ENCODE assay signal across 17 mouse cellular contexts in genomic region chr9:56392857-56393256, GRCm38 (mm10). TPM values are rescaled to one million over a fixed set of nuclear protein-coding genes. Genes with fewer than 3 reads are reported as not detected.
DNase-seq lines count a peak whose midpoint lies in the region; TF ChIP-seq lines count a peak whose summit lies in the region.
"Had no signal": no experiment of that assay in that cellular context is flagged by ENCODE, and none has a peak within 500 bp of the region (broad histone marks: within the 10 kb centered on the region; RNA-seq: fewer than 3 reads in every experiment).

No protein-coding gene starts in this region.

- no peaks in the 10 kb centered on the region for H3K9me3 ChIP-seq in CH12.LX (replicated peaks; ENCODE audit: low read length)
- H3K9me3 ChIP-seq: heart, embryonic 13.5 days; hindbrain, embryonic 15.5 days had no signal

- no peak overlapping the region for H3K4me3 ChIP-seq in CH12.LX (replicated peaks in 1 of 3; ENCODE audit: low read depth in 2 of 3, low read length in 2 of 3, poor library complexity in 1 of 3)
- H3K4me3 ChIP-seq: gastrocnemius, adult 2 months; heart, embryonic 13.5 days; hindbrain, embryonic 15.5 days had no signal

- no peak overlapping the region for H3K9ac ChIP-seq in CH12.LX (ENCODE audit: insufficient read depth, low read depth)
- H3K9ac ChIP-seq: forebrain, postnatal 0 days; heart, embryonic 13.5 days; hindbrain, embryonic 15.5 days had no signal

- TF ChIP-seq EP300 in CH12.LX (IDR thresholded peaks at IDR 0.05; ENCODE audit: low read length) = no peak

- H3K36me3 ChIP-seq in CH12.LX (replicated peaks in 1 of 2; ENCODE audit: control insufficient read depth in 1 of 2, insufficient read depth in 1 of 2, low read length in 1 of 2) = peaks cover 0 to 21% of the 10 kb centered on the region in 2 experiments
- H3K36me3 ChIP-seq: heart, embryonic 13.5 days; hindbrain, embryonic 15.5 days had no signal

- H3K27ac ChIP-seq in CH12.LX (ENCODE audit: insufficient read depth, low read depth) = no peak overlapping the region
- H3K27ac ChIP-seq: heart, embryonic 13.5 days; hindbrain, embryonic 15.5 days had no signal

- peaks cover 6% of the 10 kb centered on the region; the same call in 1 of the 2 replicates for H3K79me2 ChIP-seq in CH12.LX (replicated peaks; ENCODE audit: control insufficient read depth, extremely low read depth, insufficient read depth, poor library complexity, severe bottlenecking)

- no peak for TF ChIP-seq POLR2A in CH12.LX (IDR thresholded peaks at IDR 0.05; ENCODE audit: low read depth, low read length)

- dilution Hi-C loops in CH12.LX (cut with MboI; ENCODE audit: extremely low pct_ligation_motif_present, extremely low pct_unique_long_range_greater_than_20kb, low sequenced_read_pairs) = no loop called here

- TF ChIP-seq RAD21 in CH12.LX (IDR thresholded peaks at IDR 0.05; ENCODE audit: low read depth, low read length) = no peak

- peak; percentile 36 to 46 for DNase-seq in adrenal gland, postnatal 36 days
- no peak for DNase-seq in adrenal gland, adult 8-10 months
- DNase-seq in 3T3-L1 (ENCODE audit: low read depth, low spot score) = peak; percentile 39
- DNase-seq in CH12.LX (ENCODE audit: extremely low read depth) = peak; percentile 3
- DNase-seq in ovary, postnatal 36 days (ENCODE audit: low spot score) = no peak
- no peak for DNase-seq in urinary bladder, postnatal 25 days (ENCODE audit: low spot score)
- DNase-seq: cerebellum, adult 18-20 months; cerebellum, adult 9-10 months; cerebellum, postnatal 14 days; forebrain, postnatal 0 days; gastrocnemius, adult 2 months; gastrocnemius, postnatal 14 days; heart, adult 11 months; heart, postnatal 14 days; heart, postnatal 4 days had no signal

- no peak for TF ChIP-seq CTCF in CH12.LX (conservative IDR thresholded peaks at IDR 0.05 in 1 of 2, IDR thresholded peaks at IDR 0.05 in 1 of 2; ENCODE audit: low read depth in 2 of 2, low read length in 2 of 2)

- no peak overlapping the region for H3K4me2 ChIP-seq in CH12.LX (ENCODE audit: insufficient read depth, low read depth, poor library complexity, severe bottlenecking)
- H3K4me2 ChIP-seq: heart, embryonic 13.5 days; hindbrain, embryonic 15.5 days had no signal

- H3K4me1 ChIP-seq in CH12.LX (ENCODE audit: control insufficient read depth in 1 of 2, insufficient read depth in 2 of 2) = peaks cover 0 to 11% of the 10 kb centered on the region in 2 experiments; a peak in 1 of 4 replicates
- H3K4me1 ChIP-seq: hindbrain, embryonic 15.5 days had no signal

- in situ Hi-C loops in CH12.LX (cut with MboI; ENCODE audit: low pct_ligation_motif_present, low pct_unique_long_range_greater_than_20kb, low sequenced_read_pairs) = no loop called here

- no peaks in the 10 kb centered on the region for H3K27me3 ChIP-seq in CH12.LX (replicated peaks)
- H3K27me3 ChIP-seq: heart, embryonic 13.5 days; hindbrain, embryonic 15.5 days had no signal

TF ChIP-seq in CH12.LX, 34 proteins besides CTCF, POLR2A, EP300 and RAD21:
- TF ChIP-seq MXI1 (IDR thresholded peaks at IDR 0.05; ENCODE audit: low read depth, low read length) (no peak), PAX5 (IDR thresholded peaks at IDR 0.05; ENCODE audit: low read length) (no peak), ZMIZ1 (IDR thresholded peaks at IDR 0.05; ENCODE audit: low read depth, low read length) (no peak), ETS1 (conservative IDR thresholded peaks at IDR 0.05; ENCODE audit: low read depth, low read length) (no peak), SMC3 (IDR thresholded peaks at IDR 0.05; ENCODE audit: low read depth, low read length) (no peak), MEF2A (IDR thresholded peaks at IDR 0.05; ENCODE audit: borderline replicate concordance, low read depth, low read length) (no peak), USF2 (conservative IDR thresholded peaks at IDR 0.05; ENCODE audit: low read depth, low read length) (no peak), MAX (IDR thresholded peaks at IDR 0.05; ENCODE audit: low read length) (no peak), RCOR1 (conservative IDR thresholded peaks at IDR 0.05; ENCODE audit: low read depth, low read length) (no peak), ELF1 (IDR thresholded peaks at IDR 0.05; ENCODE audit: low read depth, low read length) (no peak)
TF ChIP-seq in CH12.LX: peak in this region for 0.

RNA-seq across cellular contexts. Expression of gene Peak1, which starts 25.0 kb away (rescaled TPM):
- total RNA-seq in adrenal gland, postnatal 36 days (2021) = 10 to 100 TPM; 49.3 to 64.5 TPM
- 10 to 100 TPM; 54.2 to 77.2 (median 64.8) TPM for total RNA-seq in adrenal gland, adult 8-10 months (2022)
- 5.4 and 5.7 TPM in 2 replicates for total RNA-seq in CH12.LX (2012; rRNA removed)
- total RNA-seq in CH12.LX (2014; rRNA removed) = 2.2 and 2.8 TPM in 2 replicates
- 12.1 and 13.3 TPM in 2 replicates for polyA plus RNA-seq in CH12.LX (2012; ENCODE audit: insufficient read length, low read depth)

RNA-seq across cellular contexts. Expression of gene Hmg20a, which starts 25.6 kb away (rescaled TPM):
- total RNA-seq in adrenal gland, postnatal 36 days (2021) = 10 to 100 TPM; 37.8 to 38.6 TPM
- total RNA-seq in adrenal gland, adult 8-10 months (2022) = 10 to 100 TPM; 48.6 to 62.3 (median 54.7) TPM
- total RNA-seq in CH12.LX (2012; rRNA removed) (12.1 and 14.5 TPM in 2 replicates), CH12.LX (2014; rRNA removed) (6.3 and 8.5 TPM in 2 replicates)
- 13.6 and 17.2 TPM in 2 replicates for polyA plus RNA-seq in CH12.LX (2012; ENCODE audit: insufficient read length, low read depth)

Comparison
In these comparisons a context has a peak if more than half of its experiments do, and no peak if none do; other contexts are left out.
1. DNase-seq: peak in adrenal gland, postnatal 36 days (2 of 2), 3T3-L1 (single experiment) and CH12.LX (single experiment); none in adrenal gland, adult 8-10 months (single experiment), ovary, postnatal 36 days (single experiment) and urinary bladder, postnatal 25 days (single experiment).
2. RNA of gene Peak1, which starts 25.0 kb away (total RNA-seq): 54.2 to 77.2 TPM in adrenal gland, adult 8-10 months and 49.3 to 64.5 TPM in adrenal gland, postnatal 36 days; 2.2 to 5.7 TPM in CH12.LX; every median in the first group is over 4 times any median in the second.